Mouse (Mus musculus): Measurements from ENCODE around the gene Grm8. TPM values are rescaled to one million over a fixed set of nuclear protein-coding genes. Genes with fewer than 3 reads are reported as not detected.
A peak's percentile ranks its signal among the peaks of the same experiment; 100 is the strongest.

Grm8 gene
- polyA plus RNA-seq, 1 experiment from 2014 or later, result not detected

DNA sequence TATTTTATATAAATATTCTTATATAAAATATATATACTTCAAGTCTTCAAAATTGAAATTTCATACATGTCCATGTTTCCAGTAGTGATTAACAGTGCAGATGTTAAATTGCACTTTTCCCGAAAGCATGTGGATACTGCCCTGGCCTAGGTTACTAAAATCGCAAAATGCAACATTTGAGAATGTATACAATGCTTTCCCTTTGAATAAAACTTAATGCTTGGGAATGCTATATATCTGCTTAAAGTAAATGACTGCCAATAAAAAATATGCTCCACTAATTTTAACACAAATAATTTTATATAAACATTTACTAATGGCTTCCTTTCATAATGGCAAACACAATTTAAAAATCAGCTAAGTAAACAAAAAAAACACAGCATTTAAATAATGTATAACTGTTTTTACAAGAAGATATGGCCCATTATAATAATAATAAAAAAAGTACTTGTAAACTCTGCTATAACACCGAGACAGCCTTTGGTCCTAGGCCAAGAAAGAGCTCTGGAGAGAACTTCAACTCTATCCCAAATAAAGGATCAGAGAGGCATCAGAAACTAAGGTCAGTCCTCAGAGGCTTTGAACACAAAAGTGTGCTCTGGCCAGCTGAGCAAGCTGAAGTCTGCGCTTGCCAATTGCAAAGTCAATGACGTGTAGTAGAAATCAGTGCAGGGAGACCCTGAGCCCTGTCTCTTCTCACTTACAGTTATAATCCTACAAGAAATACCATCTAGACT lies 820.5 kb downstream of the Grm8 start:
- no peak overlapping the region for H3K4me3 ChIP-seq
- H3K27me3 ChIP-seq, result no peaks in the 10 kb centered on the region
- H3K4me1 ChIP-seq, result no peaks in the 10 kb centered on the region
- no peaks in the 10 kb centered on the region for H3K9me3 ChIP-seq
- H3K27ac ChIP-seq, result no peak overlapping the region
- no peaks in the 10 kb centered on the region for H3K36me3 ChIP-seq
- WGBS, result 48% methylated on average over 5 of the region's 5 CpGs
- peak; percentile 62; the same call in 1 of the 2 replicates for ATAC-seq (ENCODE audit: borderline replicate concordance, extremely low read depth, low FRiP score, low TSS enrichment)
- no peak overlapping the region for H3K4me2 ChIP-seq
- no peak overlapping the region for H3K9ac ChIP-seq

DNA sequence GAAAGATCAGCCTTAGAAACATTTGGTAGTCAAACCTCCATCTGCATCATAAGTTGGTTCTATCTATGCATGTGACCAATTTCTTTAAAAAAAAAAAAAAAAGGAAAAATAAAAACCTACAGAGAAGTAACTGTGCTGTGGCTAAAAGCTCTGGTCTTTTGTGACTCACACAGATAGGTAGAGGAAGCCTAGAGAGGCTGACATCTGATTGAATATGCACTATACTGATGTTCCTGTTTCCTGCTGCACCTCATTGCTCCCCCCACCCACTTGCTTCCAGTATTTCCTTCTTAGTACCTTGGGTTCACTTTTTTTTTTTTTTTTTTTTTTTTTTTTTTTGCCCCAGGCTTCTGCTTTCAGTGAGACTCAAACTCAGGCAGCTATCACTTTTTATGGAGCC lies 824.6 kb downstream of the Grm8 start:
- H3K4me3 ChIP-seq, result no peak overlapping the region
- no peak overlapping the region for H3K9ac ChIP-seq
- no peaks in the 10 kb centered on the region for H3K36me3 ChIP-seq
- H3K4me2 ChIP-seq, result no peak overlapping the region
- H3K9me3 ChIP-seq, result no peaks in the 10 kb centered on the region
- ATAC-seq (ENCODE audit: borderline replicate concordance, extremely low read depth, low FRiP score, low TSS enrichment), result no peak
- no peak overlapping the region for H3K27ac ChIP-seq
- H3K4me1 ChIP-seq, result no peaks in the 10 kb centered on the region
- no peaks in the 10 kb centered on the region for H3K27me3 ChIP-seq

DNA sequence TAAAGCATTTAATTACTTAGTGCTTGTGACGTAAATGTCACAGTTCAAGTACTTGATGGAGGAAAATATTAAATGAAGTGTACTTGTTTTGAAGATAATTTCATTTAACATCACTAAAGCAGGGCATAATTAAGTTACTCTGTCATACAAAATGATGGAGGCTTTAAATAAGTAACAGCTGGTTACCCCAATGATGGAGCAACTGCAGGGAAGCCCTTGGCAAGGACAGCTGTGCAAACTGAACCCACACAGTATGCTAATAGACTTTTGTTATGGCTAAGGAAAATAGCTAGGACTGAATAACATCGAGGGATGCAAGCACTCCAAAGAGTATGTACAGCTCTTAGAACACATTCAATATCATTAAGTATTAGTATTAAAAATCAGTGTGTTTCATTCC lies 829.6 kb downstream of the Grm8 start:
- no peak overlapping the region for H3K9ac ChIP-seq
- no peaks in the 10 kb centered on the region for H3K9me3 ChIP-seq
- no peak overlapping the region for H3K4me3 ChIP-seq
- 69% methylated on average over 2 of the region's 2 CpGs for WGBS
- no peak for ATAC-seq (ENCODE audit: borderline replicate concordance, extremely low read depth, low FRiP score, low TSS enrichment)
- no peak overlapping the region for H3K27ac ChIP-seq
- no peaks in the 10 kb centered on the region for H3K36me3 ChIP-seq
- H3K27me3 ChIP-seq, result no peaks in the 10 kb centered on the region
- H3K4me2 ChIP-seq, result no peak overlapping the region
- no peaks in the 10 kb centered on the region for H3K4me1 ChIP-seq

DNA sequence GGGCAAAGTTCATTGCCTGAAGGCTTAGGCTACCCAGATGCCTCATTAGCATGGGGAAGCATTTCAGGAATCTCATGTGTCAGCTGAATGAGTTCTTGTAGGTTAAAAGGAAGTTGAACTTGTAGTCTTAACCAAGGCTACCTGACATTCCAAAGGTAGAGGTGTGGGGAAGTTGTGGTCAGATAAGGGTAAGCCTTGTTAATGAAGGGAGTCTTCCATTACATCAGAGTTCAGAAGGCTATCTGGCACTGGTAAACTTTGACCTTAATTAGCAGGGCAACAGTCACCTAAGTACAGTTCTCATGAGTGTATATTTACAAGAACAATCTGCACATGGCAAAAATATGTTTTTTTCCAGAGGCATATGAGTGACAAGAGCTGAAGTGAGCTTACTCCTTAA lies 870.0 kb downstream of the Grm8 start:
- no peak overlapping the region for H3K4me3 ChIP-seq
- no peak overlapping the region for H3K9ac ChIP-seq
- H3K4me2 ChIP-seq, result no peak overlapping the region
- no peaks in the 10 kb centered on the region for H3K27me3 ChIP-seq
- ATAC-seq (ENCODE audit: borderline replicate concordance, extremely low read depth, low FRiP score, low TSS enrichment), result no peak
- H3K4me1 ChIP-seq, result no peaks in the 10 kb centered on the region
- no peaks in the 10 kb centered on the region for H3K36me3 ChIP-seq
- H3K9me3 ChIP-seq, result no peaks in the 10 kb centered on the region
- no peak overlapping the region for H3K27ac ChIP-seq

DNA sequence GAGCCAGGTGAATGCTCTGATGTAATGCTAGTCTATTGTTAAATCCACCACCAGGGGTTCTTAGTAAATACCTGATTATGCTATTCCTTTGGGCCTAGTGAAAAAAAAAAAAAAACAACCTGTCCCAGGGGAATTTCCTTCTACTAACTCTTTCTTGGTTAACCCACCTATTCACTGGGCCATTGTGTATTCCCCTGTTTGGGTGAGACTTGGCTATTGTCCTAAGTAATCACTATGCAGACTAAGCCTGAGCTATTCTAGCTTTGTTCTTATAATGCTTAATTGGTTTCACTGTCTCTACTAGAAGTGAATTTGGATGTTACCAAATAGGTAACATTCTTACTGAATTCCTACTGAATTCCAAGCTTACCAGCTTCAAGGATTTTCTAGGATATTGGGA lies 872.4 kb downstream of the Grm8 start:
- Histone ChIP-seq H3K9ac (no peak overlapping the region), H3K9me3 (no peaks in the 10 kb centered on the region), H3K36me3 (no peaks in the 10 kb centered on the region), H3K4me1 (no peaks in the 10 kb centered on the region), H3K4me3 (no peak overlapping the region), H3K27ac (no peak overlapping the region), H3K27me3 (no peaks in the 10 kb centered on the region), H3K4me2 (no peak overlapping the region)
- no peak for ATAC-seq (ENCODE audit: borderline replicate concordance, extremely low read depth, low FRiP score, low TSS enrichment)

DNA sequence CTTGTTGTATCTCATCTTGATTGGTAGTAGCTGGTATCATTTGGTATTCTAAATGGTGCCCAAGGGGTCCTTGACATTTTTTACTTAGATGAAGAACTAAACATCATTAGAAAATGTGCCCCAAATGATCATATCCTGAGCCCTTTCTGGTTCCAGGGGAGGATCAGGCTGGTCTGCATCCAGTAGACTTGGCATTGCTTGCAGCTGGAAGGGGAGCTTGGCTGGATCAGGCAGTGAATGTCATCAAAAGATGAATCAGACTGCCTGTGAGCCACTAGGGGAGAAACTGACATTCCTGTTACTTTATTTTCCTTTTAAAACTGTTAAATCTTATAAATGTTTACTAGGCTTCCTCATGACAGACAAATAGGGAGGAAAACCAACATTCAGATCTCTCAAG lies 894.6 kb downstream of the Grm8 start:
- Histone ChIP-seq H3K4me3 (no peak overlapping the region), H3K27me3 (no peaks in the 10 kb centered on the region), H3K27ac (no peak overlapping the region), H3K9ac (no peak overlapping the region), H3K9me3 (no peaks in the 10 kb centered on the region), H3K4me2 (no peak overlapping the region), H3K4me1 (no peaks in the 10 kb centered on the region), H3K36me3 (no peaks in the 10 kb centered on the region)
- ATAC-seq (ENCODE audit: borderline replicate concordance, extremely low read depth, low FRiP score, low TSS enrichment), result no peak

DNA sequence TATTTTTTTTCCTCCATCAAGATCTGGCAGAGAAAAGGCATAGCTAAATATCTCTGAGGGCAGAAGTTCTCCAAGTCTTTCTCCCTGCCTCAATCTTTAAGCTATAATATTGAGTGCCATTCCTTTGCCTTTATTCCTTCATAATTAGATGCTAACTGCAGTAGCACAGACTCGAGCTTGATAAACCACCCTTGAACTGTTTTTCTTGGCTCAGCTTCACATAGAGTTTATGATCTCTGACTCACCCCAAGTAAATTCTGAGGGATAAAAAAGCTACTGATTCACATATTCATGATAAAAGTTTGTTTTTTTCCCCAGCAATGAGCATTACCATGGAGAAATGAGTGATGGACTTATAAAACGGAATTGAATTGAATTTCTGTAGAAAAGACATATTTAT lies 895.0 kb downstream of the Grm8 start:
- Histone ChIP-seq H3K4me3 (no peak overlapping the region), H3K9ac (no peak overlapping the region), H3K36me3 (no peaks in the 10 kb centered on the region), H3K27me3 (no peaks in the 10 kb centered on the region), H3K4me2 (no peak overlapping the region), H3K27ac (no peak overlapping the region), H3K9me3 (no peaks in the 10 kb centered on the region), H3K4me1 (no peaks in the 10 kb centered on the region)
- WGBS, result 49% methylated on average over 2 of the region's 2 CpGs
- ATAC-seq (ENCODE audit: borderline replicate concordance, extremely low read depth, low FRiP score, low TSS enrichment), result no peak

MicroRNAs within 50 kb of the gene (microRNA counts, 519-probe panel; counts per million panel counts)
- 2,799 counts per million, percentile 74 among the panel's probes with 10 or more counts for microRNA mmu-miR-592

Small RNA genes lying within 50 kb of the gene (microRNA-seq; reads per million reads assigned to microRNA genes)
- gene Mir592, result 1.7 reads per million
